Mouse (Mus musculus): Measurements from ENCODE around the gene Eapp. TPM values are rescaled to one million over a fixed set of nuclear protein-coding genes. Genes with fewer than 3 reads are reported as not detected.

Eapp gene
- polyA plus RNA-seq (2017; shearing (Covaris generic)) = 71.6 TPM

GRCm38 (mm10) chr12:54695511-54696241 is at the start of gene Eapp:
TSS of gene Eapp (minus strand) at chr12:54695897.

GRCm38 (mm10) chr12:54656396-54657171 is 39.1 kb downstream of the Eapp start, which contains the start of gene Sptssa:
TSS of gene Sptssa (minus strand) at chr12:54656573.

Other genes starting within 250 kb of the Eapp start
- 108 TPM for gene Sptssa, start 39.3 kb downstream of the Eapp start, polyA plus RNA-seq (2017; shearing (Covaris generic))
- gene Snx6, start 99.8 kb upstream of the Eapp start, polyA plus RNA-seq (2017; shearing (Covaris generic)) = 88.4 TPM
- gene Cfl2, start 167.0 kb upstream of the Eapp start, polyA plus RNA-seq (2017; shearing (Covaris generic)) = 36.7 TPM